Mouse (Mus musculus) kidney, postnatal 4 days (tissue): ENCODE data around the gene Gna15.

Source experiments
- DNase-seq, 2 experiments: peaks; one replicate each; pipeline ENCODE4 v3.0.0; 2021; ENCODE audit warnings: mixed read lengths in 2 of 2

The Gna15 gene

DNA sequence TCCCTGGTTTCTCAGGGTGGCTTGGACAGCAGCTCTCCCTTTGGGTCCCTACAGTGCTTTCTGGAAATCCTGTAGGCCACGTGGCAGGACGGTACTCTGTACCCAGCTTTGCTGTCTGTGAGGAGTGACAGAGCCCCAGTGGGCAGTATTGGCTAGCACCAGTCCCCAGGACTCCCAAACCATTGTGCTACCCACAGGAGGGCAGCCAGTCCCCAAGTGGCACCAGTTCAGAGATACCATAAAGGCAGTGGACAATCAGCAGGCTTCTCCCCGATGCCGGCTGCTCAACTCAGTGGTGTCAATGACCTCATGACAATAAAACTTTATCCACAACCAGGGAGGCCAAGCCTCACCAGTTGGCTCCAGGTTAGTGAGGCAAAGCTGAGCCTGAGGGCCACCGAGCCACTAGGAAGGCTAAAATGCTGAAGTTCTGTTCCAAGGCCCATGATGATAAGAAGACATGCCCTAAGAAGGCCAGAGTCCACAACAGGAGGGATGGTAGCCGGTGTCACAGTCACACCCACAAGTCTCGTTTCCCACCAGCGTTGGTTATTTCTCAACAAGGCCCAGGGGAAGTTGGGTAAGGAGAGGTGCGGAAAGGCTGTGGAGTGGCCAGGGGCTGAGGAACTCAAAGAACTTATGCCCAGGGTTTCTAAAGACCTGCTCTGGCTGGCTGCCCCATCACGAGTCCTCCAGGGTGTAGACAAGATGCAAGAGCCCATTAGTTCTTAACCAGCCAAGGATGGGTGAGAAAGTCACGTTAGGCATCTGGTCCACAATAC is 29.6 kb downstream of the Gna15 start:
- DNase-seq, result no peak

DNA sequence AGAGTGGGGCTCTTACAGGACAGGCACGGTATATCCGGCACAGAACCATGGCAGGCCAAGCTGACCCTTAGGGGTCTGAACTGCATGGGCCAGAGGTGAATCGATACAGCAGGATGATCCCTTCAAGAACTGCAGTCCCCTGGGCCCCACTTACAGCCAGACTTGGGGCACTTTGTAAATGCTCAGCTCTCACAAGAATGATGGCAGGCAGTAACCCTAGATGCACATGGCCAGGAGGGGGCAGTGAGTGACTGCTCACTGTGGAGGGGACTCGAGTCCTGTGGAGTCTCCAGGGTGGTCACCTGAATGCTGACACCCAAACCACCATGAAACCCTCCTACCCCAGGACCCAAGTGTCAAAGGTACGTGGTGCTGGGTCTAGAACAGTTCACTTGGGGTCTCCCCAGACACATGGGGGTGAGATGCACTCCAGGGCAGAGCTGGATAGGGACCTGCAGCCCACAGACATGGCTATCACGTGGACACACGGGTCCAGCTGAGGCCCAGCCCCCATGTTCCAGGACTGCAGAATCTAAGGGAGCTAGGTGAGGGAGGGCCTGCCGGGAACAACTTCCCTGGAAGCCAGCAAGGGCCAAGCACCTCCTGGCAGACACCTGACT is 30.3 kb downstream of the Gna15 start:
- DNase-seq, result peak in 1 of 2 experiments; percentile 45

DNA sequence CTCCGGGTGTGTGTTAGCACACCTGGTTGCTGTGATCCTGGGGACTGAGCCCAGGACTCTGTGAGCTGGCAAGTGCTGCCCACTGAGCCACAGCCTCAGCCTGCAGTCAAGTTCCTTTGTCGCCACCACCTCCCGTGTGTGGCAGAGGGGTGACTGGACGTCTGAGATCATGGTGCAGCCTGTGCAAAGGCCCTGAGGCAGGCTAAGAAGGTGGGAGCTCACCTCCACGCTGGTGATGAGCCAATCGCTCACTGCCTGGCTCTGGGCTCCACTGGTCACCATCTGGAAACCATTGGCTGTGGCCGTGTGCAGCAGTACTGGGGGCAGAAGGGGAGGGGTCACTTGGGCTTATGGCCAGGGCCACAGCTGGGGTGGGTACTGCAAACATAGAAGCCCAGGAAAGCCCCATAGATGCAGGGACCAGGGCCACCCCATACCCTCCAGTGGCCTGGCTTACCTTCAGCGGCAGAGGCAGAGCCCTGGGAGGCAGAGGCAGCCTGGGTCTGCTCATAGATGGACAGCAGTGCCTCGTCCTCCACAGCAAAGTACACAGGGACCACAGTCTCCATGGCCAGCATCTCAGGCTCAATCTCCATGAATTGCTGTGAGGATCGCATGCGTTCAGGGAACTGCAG is 31.3 kb downstream of the Gna15 start:
- no peak for DNase-seq

DNA sequence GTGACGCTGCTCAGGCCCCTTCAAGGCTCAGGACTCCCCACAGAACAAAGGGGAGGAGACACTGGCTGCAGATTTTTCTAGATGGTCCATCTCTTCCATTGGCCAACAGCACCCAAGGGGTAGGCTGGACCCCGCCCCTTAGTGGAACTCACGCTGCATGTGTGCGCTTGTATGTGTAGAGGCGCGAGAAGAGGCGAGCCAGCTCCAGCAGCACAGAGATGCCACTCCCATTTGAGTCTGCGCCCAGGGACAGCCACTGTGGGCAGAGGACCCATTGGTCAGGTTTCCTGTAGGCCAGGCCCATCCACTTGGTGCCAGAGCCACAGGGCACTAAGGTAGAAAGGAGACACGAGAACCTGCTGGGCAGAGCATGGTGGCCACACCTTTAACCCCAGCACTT is 33.0 kb downstream of the Gna15 start:
- DNase-seq, result no peak

DNA sequence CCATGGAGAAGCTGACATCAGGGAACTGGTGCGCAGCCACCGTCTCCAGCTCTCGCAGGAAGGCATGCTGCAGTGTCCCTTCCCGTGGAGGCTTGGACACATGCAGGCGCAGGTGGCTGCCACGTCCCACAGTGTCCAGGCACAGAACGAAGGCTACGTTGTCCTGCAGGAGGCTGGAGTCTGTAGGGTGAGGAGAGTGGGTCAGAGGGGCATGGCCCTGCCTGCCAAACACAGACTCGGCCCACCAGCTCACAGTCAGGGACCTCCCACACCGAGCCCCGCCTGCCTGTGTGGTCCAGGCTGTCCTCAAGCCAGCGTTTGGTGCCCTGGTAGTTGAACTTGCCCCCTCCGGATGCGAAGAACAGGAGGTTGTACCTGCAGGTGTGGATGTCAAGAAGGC is 34.1 kb downstream of the Gna15 start:
- DNase-seq, result no peak

DNA sequence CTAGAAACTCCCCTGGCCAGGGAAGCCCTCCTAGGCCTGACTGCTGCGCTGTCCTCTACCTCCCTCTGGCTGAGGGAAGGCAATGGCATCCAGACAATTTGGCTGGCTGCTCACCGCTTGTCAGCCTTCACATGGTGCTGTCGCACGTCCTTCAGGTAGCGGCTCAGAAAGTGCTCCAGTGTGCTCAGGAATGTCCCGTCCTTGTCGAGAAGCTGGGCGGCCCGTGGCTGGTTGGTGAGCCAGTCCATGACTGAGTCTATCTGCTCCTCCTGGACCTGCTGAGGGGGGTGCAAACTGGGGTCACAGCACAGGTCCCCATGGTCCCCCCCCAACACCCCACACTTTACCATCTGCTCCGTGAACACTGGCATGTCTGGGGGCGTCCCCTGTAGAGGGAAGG is 35.9 kb downstream of the Gna15 start:
- DNase-seq, result no peak

DNA sequence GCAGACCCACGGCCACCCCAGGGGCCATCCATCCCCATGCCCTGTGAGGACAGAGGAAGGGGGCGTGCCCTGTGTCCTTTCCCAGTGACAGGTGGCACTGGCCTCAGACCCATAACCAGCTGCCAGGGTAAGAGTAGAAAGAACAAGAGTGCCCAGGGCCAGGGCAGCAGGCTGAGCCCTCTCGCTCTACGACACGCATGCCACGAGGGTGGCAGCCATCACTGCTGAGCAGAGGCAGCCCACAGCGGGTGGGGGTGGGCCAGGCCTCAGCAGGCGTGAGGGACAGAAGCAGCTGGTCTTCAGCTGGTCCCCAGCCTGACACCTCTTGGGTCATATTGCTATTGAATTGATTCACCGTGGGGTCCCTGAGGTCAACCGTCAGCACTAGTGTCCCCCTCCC is 37.5 kb downstream of the Gna15 start:
- no peak for DNase-seq

DNA sequence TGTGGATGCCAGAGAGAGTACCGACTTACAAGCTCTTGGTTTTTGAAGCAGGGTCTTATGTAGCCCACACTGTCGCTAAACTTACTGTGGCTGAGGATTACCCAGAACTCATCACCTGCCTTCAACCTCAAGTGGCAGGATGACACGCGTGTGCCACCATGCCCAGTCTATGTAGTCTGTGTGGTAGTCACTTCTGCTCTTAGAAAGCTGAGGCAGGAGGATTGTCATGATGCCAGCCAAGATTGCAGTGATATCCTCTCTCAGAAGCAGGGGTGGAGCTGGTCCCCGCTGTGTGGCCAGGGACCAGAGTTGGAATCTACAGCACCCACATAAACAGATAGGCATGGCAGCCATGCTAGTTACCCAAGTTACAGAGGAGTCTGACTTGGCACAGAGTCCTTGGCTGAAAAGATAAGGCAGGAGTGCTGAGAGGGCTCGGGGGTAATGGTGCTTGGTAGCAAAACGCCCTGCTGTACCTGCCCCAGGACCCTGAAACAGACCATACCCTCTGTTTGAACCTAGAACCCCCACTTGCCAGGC is 38.5 kb downstream of the Gna15 start:
- DNase-seq, result no peak

DNA sequence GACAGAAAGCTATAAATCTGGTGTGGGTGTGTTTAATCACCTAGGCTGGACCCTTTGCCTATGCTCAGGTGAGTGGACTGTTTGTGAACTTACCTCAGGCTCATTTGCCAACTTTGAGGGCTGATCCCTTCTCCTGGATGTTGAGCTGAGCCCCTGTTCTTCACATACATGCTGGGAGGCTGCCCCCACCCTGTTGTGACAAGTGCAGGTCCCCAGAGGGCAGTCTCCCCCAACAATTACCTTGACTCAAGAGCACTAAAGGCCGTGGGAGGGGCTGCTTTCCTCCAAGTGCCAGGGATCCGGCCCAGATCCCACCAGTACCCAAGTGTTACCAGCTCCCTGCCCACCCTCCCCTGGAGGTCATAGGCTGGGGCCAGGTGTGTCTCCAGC is 39.0 kb downstream of the Gna15 start:
- DNase-seq, result peak in 1 of 2 experiments; percentile 35

DNA sequence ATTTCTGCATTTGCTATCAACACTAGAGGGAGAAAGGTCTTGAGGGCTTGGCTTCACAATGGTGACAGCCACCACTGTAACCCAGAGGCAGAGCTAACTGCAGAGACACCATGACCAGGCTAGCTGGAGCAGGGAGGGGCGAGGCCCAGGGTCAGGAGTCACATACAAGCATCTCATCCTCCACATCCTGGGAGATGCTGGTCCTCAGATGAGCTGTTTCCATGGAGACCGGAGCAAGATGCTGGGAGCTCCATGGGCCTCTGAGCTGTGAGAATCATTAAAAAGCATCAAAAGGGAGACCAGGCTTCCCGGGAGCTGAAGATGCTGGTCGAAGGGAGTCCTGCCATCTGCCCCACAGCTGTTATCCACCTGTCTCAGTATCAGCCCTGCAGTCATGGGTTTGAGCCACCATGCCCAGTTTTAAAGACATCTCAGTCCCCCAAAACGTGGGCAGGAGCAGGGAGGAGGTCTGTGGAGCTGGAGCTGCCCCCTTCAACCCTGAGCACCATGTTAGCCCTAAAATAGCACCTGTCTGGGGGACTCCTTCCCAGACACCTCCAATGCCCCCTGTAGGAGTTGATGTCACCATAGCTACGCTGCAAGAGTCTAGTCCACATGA is 39.5 kb downstream of the Gna15 start:
- no peak for DNase-seq

DNA sequence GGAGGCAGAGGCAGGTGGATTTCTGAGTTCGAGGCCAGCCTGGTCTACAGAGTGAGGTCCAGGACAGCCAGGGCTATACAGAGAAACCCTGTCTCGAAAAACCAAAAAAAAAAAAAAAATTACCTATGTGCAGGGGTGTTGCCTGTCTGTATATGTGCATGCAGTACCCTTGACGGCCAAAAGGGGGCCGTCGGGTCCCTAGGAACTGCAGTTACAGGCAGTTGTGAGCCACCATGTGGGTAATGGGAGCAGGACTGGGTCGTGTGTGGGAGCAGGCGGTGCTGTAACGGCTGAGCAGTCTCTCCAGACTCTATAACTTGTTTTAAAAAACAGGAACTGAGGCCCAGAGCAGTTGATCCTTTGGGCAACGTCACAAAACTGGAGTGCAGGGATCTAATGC is 40.0 kb downstream of the Gna15 start:
- DNase-seq, result peak; percentile 55 to 71

DNA sequence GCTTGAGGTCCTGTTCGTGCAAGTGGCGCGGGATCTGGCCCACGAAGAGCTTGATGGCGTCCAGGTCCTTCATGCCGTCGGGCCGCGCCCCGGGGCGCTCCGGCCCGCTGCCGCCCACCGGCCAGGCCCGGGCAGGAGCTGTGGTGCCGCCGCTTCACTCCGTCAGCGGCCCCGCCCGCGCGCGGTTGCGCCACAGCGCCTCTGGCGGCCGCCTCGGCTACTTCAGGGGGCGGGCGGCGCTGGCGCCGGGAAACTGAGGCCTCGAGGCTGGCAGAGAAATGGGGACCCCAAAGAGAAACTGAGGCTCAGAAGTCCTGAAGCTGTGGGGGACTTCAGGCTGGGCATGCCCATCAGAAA is 41.5 kb downstream of the Gna15 start, which contains the start of gene Celf5:
Gene Celf5 (minus strand): TSS at position 177 of the 357 bp plus-strand sequence.
- DNase-seq, result peak; percentile 63 to 73

DNA sequence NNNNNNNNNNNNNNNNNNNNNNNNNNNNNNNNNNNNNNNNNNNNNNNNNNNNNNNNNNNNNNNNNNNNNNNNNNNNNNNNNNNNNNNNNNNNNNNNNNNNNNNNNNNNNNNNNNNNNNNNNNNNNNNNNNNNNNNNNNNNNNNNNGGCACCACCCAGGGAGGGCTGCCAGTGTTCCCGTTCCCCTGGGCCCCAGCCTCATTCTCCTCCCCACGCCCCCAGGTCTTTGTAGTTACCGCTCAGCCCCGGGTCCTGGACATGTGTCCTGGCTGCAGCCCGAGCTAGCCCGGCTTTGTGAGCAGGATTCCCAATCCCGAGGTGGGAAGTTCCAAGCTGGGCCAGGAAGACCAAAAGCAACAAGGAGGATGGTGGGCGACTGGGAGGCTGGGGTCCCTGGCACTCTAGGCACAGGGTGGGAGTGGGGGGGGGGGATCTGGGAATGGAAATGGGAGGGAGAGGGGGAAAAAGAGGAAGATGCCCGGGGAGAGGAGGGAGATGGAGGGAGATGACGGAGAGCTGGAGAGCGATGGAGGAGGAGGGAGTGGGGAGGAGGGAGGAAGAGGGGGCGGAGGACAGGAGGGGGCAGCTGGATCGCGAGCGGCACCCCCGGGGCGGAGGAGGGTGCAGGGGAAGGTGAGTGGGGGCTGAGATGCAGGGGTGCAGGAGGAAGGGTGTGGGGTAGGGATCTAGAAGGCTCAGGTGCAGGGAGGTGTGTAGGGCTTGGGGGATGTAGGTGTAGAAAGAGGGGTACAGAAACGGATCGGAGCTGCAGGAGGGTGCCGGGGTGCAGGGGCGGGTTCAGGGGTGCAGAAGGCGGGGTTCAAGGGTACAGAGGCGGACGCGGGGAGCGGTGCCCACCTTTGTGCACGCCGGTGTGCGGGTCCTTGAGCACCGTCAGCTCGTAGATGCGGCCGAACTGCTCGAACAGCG is 42.2 kb downstream of the Gna15 start:
- DNase-seq, result no peak

DNA sequence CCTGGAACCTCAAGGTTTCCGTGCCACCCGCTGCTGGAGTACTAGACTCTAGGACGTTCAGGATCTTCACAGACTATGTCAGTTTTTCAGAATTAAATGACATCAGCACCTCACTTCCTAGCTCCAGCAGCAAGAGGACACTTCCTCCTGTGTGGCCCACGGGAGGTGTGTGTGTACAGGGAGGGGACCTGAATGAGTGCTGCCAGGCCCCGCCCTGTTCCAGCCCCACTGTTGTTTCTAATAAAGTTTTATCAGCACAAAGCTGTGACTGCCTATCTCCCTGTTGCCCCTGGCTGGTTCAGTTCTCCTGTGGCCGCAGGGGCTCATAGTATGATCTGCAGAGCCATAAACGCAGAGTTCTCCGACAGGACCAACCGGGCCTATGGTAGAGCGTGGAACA is 49.6 kb downstream of the Gna15 start:
- no peak for DNase-seq

DNA sequence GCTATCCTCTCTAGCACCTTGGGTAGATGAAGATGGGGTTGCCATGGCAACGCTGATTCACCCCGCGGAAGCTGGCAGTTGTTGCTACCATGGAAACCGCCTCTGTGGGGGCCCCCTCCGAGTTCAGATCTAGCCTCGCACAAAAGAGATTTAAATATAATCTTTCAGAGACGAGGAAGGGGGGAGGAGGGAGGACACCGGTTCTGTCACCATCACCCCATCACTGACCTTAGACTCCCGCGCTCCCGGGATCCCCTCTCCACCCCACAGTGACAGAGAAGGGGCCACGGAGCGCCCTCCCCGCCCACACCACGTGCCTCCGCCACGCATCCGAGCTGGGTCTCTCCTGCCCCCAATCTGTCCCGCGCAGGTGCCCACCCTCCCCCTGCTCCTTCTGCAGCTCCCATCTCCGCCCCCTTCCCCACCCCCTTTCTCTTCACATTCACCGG is 51.0 kb downstream of the Gna15 start:
- DNase-seq, result no peak

DNA sequence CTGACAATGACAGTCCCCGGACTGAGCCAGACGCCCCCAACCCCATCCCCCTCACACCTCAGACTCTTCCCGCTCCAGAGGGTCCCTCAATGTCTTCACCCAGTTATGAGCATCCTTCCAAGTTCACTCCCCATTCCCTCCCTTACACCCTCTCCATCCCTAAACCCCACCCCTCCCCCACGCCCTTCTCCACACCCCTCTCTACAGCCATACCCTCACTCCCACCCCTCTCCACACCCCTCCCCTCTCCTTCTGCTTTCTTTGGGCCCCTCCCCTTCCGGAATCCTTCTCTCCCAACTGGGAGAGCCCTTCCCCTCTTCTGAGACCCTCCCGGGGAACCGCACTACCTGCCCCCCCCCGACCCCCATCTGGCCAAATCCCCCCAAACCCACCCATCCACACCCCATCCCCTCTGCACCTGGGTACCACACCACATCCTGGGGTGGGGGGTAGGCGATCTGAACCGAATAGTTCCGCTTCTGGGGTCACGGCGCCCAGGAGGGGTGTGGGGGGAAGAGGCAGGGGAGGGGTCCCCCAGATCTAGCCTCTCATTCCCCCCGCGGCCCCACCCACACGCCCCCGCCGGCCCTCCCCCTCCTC is 51.5 kb downstream of the Gna15 start:
- DNase-seq, result no peak

DNA sequence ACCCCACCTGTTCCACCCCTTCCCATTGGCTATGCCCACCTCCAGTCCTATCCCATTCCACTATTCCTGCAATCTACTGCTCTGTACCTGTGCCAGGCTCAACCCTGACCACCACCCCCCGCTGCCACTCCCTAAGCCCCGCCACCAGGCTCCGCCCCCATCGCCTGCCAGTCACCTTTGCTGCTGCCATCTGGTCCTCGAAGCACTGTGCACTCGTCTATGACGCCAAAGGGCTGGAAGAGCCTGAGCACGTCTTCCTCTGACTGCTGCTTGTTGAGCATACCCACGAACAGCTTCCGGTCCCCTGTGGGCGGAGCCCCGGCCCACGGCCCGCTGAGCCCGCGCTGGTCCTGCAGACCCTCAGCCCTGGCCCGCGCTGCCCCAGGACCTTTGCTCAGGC is 53.6 kb downstream of the Gna15 start:
- peak; percentile 46 to 61 for DNase-seq

DNA sequence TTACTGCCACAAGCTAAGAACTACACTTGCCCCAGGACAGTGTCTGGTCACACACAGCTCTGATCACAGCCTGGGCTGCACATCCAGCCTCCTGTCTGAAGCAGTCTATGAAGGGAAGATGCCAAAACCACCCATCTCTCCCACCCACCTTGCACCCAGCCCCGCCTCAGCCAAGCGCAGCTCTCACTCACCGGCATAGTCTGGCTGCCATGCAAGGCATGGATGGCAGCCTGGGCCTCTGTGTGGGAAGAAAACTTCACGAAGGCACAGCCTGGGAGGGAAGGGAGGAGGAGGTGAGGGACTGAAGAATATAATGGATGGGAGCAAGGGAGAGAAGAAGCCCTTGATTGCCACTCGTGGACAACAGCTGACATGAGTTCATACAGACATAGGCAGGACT is 54.8 kb downstream of the Gna15 start:
- DNase-seq, result no peak

DNA sequence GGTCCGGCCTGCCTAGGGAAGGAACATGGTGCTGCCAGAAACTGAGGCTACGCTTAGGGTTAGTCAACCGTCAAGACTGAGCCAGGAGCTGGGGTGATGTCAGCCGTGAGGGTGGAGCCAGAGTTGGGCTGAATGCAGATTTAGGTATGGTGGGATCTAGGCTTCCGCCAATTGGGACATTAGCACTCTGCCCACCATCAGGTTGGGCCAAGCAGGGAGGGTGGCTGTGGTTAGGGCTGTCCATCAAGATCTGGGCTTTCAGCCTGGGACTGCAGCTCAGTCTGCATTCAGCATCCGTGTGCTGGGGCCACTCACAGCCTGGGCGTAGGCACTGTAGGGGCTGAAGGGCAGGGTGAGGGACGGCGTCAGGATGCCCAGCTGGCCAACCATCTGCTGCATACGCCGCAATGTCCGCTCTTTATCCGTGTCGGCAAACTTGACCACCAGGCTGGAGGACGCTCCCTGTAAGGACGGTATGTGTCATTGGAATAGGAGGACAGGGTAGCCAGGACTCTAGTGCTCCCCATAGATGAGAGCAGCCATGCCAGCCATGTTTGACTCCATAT is 56.3 kb downstream of the Gna15 start:
- DNase-seq, result no peak

DNA sequence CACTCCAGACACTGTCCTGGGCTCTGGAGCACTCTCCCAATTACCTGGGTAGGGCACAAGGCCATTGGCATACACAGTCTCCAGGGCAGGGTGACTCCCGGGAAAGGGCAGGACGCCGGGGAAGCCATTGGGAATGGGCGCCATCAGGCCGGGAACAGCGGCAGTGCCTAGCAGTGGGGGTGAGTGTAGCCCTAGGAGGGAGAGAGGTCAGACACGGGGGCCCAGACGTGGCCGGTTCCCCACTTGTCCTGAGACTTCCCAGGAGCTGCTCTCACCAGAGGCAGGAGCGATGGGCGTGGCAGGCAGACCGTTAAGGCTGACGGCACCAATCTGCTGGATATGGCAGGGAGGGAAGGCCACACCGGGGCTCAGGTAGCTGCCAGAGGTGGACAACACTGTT is 57.1 kb downstream of the Gna15 start:
- DNase-seq, result no peak

DNA sequence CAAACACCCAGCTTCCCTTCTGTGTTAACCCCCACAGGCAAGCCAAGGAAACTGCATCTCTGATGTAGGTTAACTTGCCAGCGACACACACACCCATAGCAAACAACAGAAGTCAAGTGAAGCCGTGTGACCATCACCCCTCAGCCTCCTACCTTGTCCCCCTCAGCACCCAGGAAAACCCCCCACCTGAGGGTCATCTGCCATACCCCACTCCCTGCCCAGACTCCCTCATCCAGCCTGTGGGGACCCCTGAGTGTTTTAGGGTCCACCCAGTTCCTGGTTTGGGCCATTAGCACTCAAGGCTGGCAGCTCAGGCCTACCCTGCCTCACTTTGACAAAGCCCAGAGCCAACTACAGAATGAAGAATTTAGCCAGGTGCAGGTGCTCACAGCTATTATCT is 58.0 kb downstream of the Gna15 start:
- DNase-seq, result no peak

DNA sequence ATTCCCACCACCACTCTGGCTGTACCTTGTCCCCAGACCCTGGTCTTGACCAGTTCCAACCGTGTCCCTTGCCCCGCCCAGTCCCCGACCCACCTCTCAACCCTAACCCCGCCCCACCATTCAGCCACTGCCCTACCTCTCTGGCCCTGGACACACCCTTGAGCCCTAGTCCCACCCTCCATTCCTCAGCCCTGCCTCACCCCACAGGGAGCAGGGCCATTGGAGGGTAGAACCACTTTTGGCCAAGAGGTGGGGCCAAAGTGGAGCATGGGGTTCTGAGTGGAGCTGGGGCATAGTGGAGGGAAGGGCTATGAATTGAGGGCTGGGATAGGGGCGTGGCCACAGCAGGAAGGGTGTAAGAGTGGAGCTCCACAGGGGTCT is 58.8 kb downstream of the Gna15 start:
- DNase-seq, result peak in 1 of 2 experiments; percentile 42
